Mouse (Mus musculus) adrenal gland, postnatal 10 days (tissue): ENCODE results near the gene Ilf2. TPM values are rescaled to one million over a fixed set of nuclear protein-coding genes. Genes with fewer than 3 reads are reported as not detected.
A peak's percentile ranks its signal among the peaks of the same experiment; 100 is the strongest.

Experiments
- DNase-seq: peaks from one replicate; pipeline ENCODE4 v3.0.0; 2021; ENCODE audit warnings: mixed read lengths
- total RNA-seq, 2 experiments: library from RNA; stranded (reverse); gene quantifications; 2 replicates each; pipeline ENCODE4 v1.2.3; 2021

Ilf2 gene
- total RNA-seq, 2 experiments from 2014 or later = 59.1 to 63.2 TPM

DNA sequence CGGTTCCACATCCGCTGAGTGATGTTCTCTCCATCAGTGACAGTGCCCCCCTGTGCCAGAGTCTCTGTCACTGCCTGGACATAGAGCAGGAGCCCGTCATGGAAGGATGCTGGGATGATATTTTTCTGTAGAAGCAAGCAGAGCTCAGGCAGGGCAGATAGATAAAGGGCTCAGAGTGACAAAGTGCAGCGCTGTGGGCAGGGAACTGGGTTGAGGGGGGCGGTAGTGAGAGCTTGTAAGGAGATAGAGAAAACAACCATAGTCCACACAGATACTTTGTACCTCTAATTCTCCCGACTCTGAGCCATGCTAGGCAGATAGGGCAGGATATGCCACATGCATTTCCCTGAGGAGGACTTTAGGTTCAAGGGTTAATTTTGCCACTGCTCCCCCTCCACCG lies 13.3 kb upstream of the Ilf2 start:
- DNase-seq = no peak

GRCm38 (mm10) chr3:90464552-90465080 lies 11.3 kb upstream of the Ilf2 start:
- peak; percentile 79 for DNase-seq

DNA sequence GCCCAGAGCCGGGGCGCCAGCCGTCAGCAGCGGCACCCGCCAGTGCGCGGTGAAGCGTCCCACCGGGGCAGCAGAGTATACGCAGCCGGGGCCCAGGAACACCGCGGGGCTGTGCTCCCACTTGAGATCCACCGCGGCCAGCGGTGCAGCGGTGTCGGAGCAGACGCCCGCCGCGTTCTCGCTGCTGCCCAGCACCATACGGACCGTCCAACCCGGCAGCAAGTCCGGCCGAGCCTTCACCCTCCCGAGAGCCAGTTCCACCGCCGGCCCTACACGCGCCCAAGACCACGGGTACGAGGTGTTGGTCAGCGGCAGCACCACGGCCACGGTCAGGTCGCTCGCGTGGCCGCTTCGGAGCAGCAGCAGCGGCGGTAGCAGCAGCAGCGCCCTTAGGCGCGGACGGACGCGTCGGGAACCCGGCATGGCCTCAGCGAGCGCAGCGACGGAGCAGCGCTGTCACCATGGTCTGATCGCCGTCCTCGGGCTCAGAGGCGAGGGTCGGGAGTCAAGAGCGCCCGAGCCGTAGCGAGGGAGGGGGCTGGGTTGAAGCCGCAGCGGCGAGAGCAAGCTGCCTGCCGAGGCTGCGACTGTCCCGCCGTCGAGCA lies 10.7 kb upstream of the Ilf2 start:
- DNase-seq = peak; percentile 62

DNA sequence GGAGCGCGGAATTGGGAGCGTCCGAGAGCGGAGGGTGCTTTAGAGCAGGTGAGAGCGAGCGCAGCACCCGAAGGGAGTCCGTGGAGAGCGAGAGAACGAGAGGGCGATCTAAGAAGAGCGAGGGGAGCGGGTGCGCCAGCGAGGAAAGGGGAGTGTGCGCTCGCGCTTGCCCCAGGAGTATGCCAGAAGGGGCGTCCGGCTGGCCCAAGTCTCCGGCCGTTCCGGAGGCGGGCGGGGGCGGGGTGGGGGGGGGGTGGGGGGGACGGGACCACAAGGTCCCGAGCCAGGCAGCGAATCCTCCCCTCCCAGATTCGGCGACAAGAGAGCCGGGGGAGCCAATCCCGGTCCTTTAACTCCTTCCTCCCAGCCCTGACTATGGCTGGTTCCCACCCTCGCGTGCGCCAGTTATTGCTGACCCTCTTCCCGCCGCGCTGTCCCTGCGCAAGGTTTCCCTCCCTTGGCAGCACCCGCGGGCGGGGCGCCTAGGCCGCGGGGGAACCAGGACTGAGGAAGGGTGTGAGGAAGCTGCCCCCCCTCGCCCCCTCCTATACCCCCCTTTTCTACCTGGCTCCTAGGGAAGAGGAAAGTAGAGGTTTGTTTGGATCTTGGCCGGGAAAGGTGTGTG lies 10.1 kb upstream of the Ilf2 start, which contains the start of gene Npr1:
Gene Npr1 (minus strand): TSS at position 181 of the 625 bp plus-strand sequence.
- peak; percentile 78 for DNase-seq

DNA sequence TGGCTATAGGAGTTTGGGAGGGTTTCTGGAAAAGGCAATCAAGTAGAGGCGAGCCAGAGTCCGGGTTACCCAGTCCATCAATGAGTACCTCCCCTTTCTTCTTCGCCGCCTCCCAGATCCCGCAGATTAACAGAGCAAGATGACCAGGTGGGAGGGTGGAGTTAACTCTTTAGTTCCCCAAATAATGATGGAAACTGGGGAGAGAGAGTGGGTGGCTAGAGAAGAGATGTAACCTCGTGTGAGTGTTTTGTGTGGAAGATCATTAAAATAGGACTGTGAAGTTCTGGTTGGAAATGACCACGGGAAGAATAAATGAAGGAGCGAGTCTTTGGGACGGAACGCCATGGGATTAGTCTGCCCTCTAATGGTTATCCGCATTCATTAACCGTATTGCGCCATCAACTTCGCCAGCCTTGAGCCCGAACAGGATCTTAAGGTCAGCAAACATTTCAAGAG lies 9.6 kb upstream of the Ilf2 start:
- peak; percentile 77 for DNase-seq

GRCm38 (mm10) chr3:90467618-90468300 lies 8.2 kb upstream of the Ilf2 start:
- DNase-seq = no peak

DNA sequence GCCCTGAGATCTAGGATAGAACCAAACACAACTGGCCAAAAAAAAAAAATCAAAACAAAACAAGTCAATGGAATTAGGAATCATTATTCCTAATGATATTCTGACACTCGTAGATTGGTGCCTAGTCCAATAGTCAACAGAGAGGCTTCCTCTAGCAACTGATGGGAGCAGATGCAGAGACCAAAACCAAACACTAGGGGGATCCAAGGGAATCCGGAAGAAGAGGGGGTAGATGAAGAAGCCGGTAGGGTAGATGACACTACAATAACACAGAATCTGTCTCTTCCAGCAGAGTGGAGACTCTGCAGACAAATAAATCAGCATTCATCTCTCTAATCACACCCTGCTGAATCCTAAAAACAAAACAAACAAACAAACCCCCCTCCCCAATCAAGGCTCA lies 3.7 kb upstream of the Ilf2 start:
- peak; percentile 66 for DNase-seq

DNA sequence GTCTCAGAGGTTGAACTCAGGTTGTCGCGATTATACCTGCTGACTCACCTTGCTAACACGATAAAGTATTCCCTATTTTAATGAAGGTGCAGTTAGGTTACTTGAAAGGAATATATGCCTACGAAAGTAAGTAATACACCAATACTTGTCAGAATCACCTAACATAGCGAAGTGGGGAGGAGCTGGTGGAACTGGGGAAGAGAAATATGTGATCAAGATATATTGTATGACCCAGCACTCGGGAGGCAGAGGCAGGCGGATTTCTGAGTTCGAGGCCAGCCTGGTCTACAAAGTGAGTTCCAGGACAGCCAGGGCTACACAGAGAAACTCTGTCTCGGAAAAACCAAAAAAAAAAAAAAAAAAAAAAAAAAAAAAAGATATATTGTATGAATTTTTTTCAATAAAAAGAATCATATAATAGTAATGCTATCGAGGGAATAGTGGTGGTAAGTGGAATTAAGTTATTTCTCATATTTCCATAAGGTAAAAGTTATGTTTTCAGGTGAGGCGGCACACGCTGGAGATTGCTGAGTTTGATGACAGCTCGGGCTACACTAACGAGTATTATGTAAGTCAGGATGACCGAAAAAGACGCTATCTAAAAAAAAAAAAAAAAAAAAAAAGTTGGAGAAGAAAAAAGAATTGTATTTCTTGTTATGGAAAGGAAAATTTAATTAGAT lies 635 bp upstream of the Ilf2 start:
- DNase-seq = no peak

GRCm38 (mm10) chr3:90486998-90487397 lies 11.1 kb downstream of the Ilf2 start:
- no peak for DNase-seq

DNA sequence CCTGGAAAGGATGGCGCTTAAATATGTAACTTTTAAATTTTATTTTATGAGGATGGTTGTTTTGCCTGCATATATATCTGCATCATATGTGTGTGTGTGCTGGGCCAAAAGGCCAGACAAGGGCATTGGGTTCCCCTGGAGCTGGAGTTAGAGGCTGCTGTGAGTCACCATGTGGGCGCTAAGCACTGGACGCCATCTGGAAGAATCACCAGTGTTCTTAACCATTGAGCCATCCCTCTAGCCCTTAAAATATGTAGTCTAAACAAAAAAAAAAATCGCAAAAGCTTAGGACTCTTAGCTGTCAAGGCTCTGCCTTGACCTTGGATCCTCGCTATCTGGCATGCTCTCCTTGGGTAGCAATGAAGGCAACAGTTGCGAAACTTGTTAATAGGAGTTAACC lies 12.7 kb downstream of the Ilf2 start:
- no peak for DNase-seq

- peak; percentile 96 for DNase-seq
Observed at GRCm38 (mm10) chr3:90490696-90491256, 14.8 kb downstream of the Ilf2 start, which contains the start of gene Snapin. Gene Snapin, minus strand, starts transcription at chr3:90491033.

GRCm38 (mm10) chr3:90491350-90491749 lies 15.4 kb downstream of the Ilf2 start:
- DNase-seq = no peak

- no peak for DNase-seq
Observed at GRCm38 (mm10) chr3:90493831-90494540, 18.1 kb downstream of the Ilf2 start.

GRCm38 (mm10) chr3:90495850-90496525 lies 20.1 kb downstream of the Ilf2 start:
- no peak for DNase-seq

DNA sequence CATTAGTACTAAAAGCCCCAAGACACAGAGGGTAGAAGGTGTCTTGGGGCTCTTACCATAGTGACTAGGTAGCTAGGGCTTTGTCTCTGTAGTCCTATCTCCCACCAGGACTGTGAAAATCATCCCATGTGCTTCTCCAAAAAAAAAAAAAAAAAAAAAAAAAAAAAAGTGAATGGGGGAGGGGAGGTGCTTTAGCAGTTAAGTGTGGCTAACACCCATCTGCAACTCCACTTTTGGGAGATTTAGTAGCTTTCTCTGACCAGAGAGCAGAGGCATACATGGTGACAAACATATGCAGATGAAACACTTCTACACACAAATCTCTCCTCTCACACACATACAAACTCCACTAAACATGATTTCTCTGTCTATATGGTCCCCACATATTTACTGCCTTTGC lies 21.7 kb downstream of the Ilf2 start:
- DNase-seq = no peak

DNA sequence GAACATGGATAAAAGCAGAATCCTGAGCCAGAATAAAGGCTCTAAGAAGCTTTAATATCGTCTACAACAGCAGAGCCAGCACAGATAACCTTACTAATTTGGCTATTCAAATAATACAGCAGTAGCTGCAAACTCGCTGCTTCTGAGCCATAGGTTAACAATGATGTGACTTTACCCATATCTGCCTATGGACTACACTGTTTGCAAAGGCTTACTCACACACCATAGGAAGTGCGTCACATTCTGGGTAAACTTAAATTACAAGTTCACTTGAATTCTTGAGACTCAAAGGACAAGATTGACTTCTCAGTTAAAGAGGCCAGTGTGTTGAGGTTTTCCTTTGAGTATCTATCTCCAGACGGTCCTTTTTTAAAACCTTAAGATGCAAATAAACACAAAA lies 27.5 kb downstream of the Ilf2 start:
- DNase-seq = no peak

GRCm38 (mm10) chr3:90505216-90505615 lies 29.3 kb downstream of the Ilf2 start:
- DNase-seq = no peak

DNA sequence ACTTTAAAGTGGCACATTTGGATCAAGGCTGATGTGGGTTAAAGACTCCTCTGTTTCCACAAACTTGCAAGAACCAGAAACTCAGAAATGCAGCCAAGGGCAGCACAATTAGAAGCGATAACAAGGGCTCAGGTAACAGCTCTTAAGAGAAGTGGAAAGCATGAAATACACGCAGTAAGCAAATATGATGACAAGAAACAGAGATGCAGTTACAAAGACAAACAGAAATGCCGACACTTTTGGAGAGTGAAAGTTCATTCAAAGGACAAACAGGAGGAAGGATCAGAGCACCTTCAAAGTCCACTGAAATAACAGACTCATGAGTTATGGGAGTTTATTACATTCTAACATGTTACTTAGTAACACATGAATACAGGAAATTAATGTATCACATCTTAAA lies 30.4 kb downstream of the Ilf2 start:
- DNase-seq = no peak

- DNase-seq = no peak
Observed at GRCm38 (mm10) chr3:90508287-90508949, 32.5 kb downstream of the Ilf2 start.
